Mouse (Mus musculus): Measurements from ENCODE around the gene Olfr1122. TPM values are rescaled to one million over a fixed set of nuclear protein-coding genes. Genes with fewer than 3 reads are reported as not detected.
"Not testable (repeated sequence)": the region's sequence is repeated elsewhere in the genome, so short reads cannot be mapped to it uniquely, and the experiment has no call there.

Olfr1122 gene
- polyA plus RNA-seq (2014; fragmentation: Nextera tagmentation; extraction: Ambion mirVana), result not detected in 2 replicates

DNA sequence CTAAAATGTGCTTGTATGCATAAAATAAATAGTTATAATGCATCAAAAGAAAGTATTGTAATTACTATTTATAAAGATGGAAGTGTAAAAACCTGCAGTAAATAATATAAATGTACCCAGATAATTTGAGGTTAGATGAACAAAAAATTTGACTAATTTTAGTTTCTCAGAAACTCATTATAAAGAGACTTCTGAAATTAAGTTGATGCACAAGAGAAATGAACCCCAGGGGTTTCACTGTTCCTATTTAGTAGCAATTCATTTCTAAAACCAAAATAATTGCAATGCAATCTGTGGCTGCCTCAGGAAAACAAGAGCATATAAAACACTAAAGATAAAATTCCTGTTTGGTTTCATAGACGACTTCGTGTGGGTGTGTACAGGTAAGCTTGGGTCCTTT, at the start of gene Olfr1122:
TSS of gene Olfr1122 (plus strand) at position 301 of the 400 bp plus-strand sequence.
- Histone ChIP-seq H3K4me2 (replicated peaks; ENCODE audit: low read depth, low read length) (no peak within 1 kb of the TSS), H3K27ac (ENCODE audit: low read depth, low read length) (no peak within 1 kb of the TSS), H3K36me3 (ENCODE audit: control insufficient read depth, insufficient read depth, low read length) (no peaks in the 10 kb centered on the region), H3K9ac (ENCODE audit: low read depth, low read length) (no peak within 1 kb of the TSS), H3K4me3 (ENCODE audit: low read depth, low read length) (no peak within 1 kb of the TSS), H3K27me3 (ENCODE audit: control insufficient read depth, insufficient read depth, low read length) (no peaks in the 10 kb centered on the region), H3K9me3 (ENCODE audit: control insufficient read depth, low read length) (no peaks in the 10 kb centered on the region), H3K4me1 (replicated peaks; ENCODE audit: control insufficient read depth, insufficient read depth, low read length) (no peaks in the 10 kb centered on the region)
- DNase-seq (ENCODE audit: low spot score), result no peak
- no peak for ATAC-seq (ENCODE audit: low FRiP score)
- WGBS, result 92% methylated on average over 2 of the region's 2 CpGs

DNA sequence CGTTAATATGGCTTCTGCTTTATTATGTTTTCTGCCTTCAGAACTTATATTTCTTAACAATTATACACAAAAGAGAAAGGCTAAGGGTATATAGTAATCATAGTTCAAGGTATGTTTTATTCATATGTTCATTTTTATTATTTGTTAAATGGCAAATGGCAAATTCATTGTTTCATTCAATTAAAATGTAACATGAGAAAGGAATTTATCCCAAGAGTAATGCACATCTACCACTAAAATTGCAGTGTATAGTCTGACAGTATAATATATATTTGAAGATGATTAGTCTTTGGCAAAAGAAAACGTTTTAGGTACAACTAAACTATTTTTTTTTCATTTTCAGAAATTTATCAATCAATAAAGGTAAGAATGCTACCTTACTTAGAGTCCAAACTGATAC, 31.1 kb upstream of the Olfr1122 start, which contains the start of gene Olfr1120:
TSS of gene Olfr1120 (plus strand) at position 301 of the 400 bp plus-strand sequence.
- H3K4me3 ChIP-seq (ENCODE audit: low read depth, low read length), result no peak within 1 kb of the TSS
- 76% methylated on average over 2 of the region's 2 CpGs for WGBS
- H3K27ac ChIP-seq (ENCODE audit: low read depth, low read length), result no peak within 1 kb of the TSS
- H3K4me1 ChIP-seq (replicated peaks; ENCODE audit: control insufficient read depth, insufficient read depth, low read length), result no peaks in the 10 kb centered on the region
- no peak for DNase-seq (ENCODE audit: low spot score)
- no peak within 1 kb of the TSS for H3K4me2 ChIP-seq (replicated peaks; ENCODE audit: low read depth, low read length)
- H3K27me3 ChIP-seq (ENCODE audit: control insufficient read depth, insufficient read depth, low read length), result no peaks in the 10 kb centered on the region
- no peaks in the 10 kb centered on the region for H3K9me3 ChIP-seq (ENCODE audit: control insufficient read depth, low read length)
- no peaks in the 10 kb centered on the region for H3K36me3 ChIP-seq (ENCODE audit: control insufficient read depth, insufficient read depth, low read length)
- ATAC-seq (ENCODE audit: low FRiP score), result no peak
- no peak within 1 kb of the TSS for H3K9ac ChIP-seq (ENCODE audit: low read depth, low read length)

DNA sequence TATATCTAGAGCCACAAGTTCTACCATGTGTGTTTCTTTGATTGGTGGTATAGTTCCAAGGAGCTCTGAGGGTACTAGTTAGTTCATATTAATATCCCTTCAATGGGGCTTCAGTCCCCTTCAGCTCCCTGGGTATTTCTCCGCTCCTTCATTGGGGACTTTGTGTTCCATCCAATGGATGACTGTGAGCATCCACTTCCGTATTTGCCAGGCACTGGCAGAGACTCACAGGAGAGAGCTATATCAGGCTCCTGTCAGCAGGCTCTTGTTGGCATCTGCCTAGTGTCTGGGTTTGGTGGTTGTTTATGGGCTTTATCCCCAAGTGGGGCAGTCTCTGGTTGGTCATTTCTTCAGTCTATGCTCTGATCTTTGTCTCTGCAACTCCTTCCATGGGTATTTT, 25.5 kb upstream of the Olfr1122 start:
- not testable (repeated sequence) for H3K4me3 ChIP-seq (ENCODE audit: low read depth, low read length); H3K4me1 ChIP-seq (replicated peaks; ENCODE audit: control insufficient read depth, insufficient read depth, low read length); ATAC-seq (ENCODE audit: low FRiP score); H3K4me2 ChIP-seq (replicated peaks; ENCODE audit: low read depth, low read length); H3K27me3 ChIP-seq (ENCODE audit: control insufficient read depth, insufficient read depth, low read length); H3K9ac ChIP-seq (ENCODE audit: low read depth, low read length); H3K27ac ChIP-seq (ENCODE audit: low read depth, low read length); DNase-seq (ENCODE audit: low spot score); H3K9me3 ChIP-seq (ENCODE audit: control insufficient read depth, low read length); H3K36me3 ChIP-seq (ENCODE audit: control insufficient read depth, insufficient read depth, low read length)
- 96% methylated on average over 2 of the region's 2 CpGs for WGBS

DNA sequence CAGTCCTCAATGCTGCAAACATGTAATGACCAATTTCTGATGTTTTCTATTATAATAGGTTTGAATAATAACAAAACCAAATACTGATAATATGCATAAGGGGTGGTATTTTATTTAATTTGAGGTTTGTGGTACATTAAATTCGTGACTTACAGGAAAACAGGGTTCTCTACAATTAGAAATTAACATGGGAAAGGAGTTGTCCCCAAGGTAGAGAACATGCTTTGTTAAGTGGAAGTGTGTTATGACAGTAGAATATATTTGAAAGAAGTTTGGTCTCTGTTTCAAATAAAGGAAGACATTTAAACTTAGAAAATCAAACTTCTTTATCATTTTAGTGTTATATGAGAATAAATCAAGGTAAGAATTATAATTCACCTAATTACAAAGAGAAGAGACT, 16.1 kb upstream of the Olfr1122 start, which contains the start of gene Olfr1121:
TSS of gene Olfr1121 (plus strand) at position 301 of the 400 bp plus-strand sequence.
- Histone ChIP-seq H3K4me3 (ENCODE audit: low read depth, low read length) (no peak within 1 kb of the TSS), H3K36me3 (ENCODE audit: control insufficient read depth, insufficient read depth, low read length) (no peaks in the 10 kb centered on the region), H3K4me2 (replicated peaks; ENCODE audit: low read depth, low read length) (no peak within 1 kb of the TSS), H3K27me3 (ENCODE audit: control insufficient read depth, insufficient read depth, low read length) (no peaks in the 10 kb centered on the region), H3K27ac (ENCODE audit: low read depth, low read length) (no peak within 1 kb of the TSS), H3K9me3 (ENCODE audit: control insufficient read depth, low read length) (no peaks in the 10 kb centered on the region), H3K9ac (ENCODE audit: low read depth, low read length) (no peak within 1 kb of the TSS), H3K4me1 (replicated peaks; ENCODE audit: control insufficient read depth, insufficient read depth, low read length) (no peaks in the 10 kb centered on the region)
- DNase-seq (ENCODE audit: low spot score), result no peak
- 46% methylated on average over 1 of the region's 1 CpGs for WGBS
- no peak for ATAC-seq (ENCODE audit: low FRiP score)

DNA sequence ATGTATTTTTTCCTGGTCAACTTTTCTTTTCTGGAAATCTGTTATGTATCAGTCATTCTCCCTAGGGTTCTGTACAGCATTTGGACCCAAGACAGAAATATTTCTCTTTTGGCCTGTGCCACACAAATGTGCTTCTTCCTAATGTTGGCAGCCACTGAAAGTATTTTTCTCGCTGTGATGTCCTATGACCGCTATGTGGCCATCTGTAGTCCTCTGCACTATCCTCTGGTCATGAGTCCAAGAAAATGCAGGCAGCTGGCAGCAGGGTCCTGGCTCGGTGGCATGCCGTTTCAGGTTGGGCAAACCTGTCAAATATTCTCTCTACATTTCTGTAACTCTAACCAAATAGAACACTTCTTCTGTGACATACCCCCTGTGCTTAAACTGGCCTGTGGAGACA, 13.9 kb upstream of the Olfr1122 start:
- DNase-seq (ENCODE audit: low spot score) (no peak), ATAC-seq (ENCODE audit: low FRiP score) (no peak)
- WGBS, result 86% methylated on average over 4 of the region's 4 CpGs
- H3K4me1 ChIP-seq (replicated peaks; ENCODE audit: control insufficient read depth, insufficient read depth, low read length), result no peaks in the 10 kb centered on the region
- H3K9me3 ChIP-seq (ENCODE audit: control insufficient read depth, low read length), result no peaks in the 10 kb centered on the region
- no peak overlapping the region for H3K9ac ChIP-seq (ENCODE audit: low read depth, low read length)
- H3K4me2 ChIP-seq (replicated peaks; ENCODE audit: low read depth, low read length), result no peak overlapping the region
- no peak overlapping the region for H3K27ac ChIP-seq (ENCODE audit: low read depth, low read length)
- H3K27me3 ChIP-seq (ENCODE audit: control insufficient read depth, insufficient read depth, low read length), result no peaks in the 10 kb centered on the region
- no peak overlapping the region for H3K4me3 ChIP-seq (ENCODE audit: low read depth, low read length)
- H3K36me3 ChIP-seq (ENCODE audit: control insufficient read depth, insufficient read depth, low read length), result no peaks in the 10 kb centered on the region

DNA sequence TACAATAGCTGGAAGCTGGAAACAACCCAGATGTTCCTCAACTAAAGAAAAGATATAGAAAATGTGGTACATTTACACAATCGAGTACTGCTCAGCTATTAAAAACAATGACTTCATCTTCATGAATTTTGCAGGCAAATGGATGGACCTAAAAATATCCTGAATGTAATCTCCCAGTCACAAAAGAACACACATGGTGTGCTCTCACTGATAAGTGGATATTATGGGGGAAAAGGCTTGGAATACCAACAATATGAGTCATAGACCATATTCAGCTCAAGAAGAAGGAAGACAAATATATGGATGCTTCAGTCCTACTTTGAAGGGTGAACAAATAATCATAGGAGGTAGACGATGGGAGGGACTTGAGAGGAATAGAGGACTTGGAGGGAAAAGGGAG, 1.7 kb upstream of the Olfr1122 start:
- H3K4me3 ChIP-seq (ENCODE audit: low read depth, low read length), result no peak overlapping the region
- no peak for ATAC-seq (ENCODE audit: low FRiP score)
- 83% methylated on average over 2 of the region's 2 CpGs for WGBS

DNA sequence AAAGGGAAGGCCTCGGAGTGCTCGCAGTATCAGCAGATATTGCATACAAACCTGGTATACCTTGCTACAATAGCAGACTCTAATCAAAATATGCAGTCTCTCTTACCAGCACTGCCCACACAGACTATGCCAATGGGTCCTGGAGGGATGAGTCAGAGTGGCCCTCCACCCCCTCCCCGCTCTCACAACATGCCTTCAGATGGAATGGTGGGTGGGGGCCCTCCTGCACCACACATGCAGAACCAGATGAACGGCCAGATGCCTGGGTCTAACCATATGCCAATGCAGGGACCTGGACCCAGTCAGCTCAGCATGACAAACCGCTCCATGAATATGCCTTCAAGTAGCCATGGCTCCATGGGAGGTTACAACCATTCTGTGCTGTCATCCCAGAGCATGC, 8.0 kb downstream of the Olfr1122 start:
- peak; percentile 47; the same call in 1 of the 2 replicates for ATAC-seq (ENCODE audit: low FRiP score)
- H3K27ac ChIP-seq (ENCODE audit: low read depth, low read length); H3K4me3 ChIP-seq (ENCODE audit: low read depth, low read length); H3K36me3 ChIP-seq (ENCODE audit: control insufficient read depth, insufficient read depth, low read length); H3K9me3 ChIP-seq (ENCODE audit: control insufficient read depth, low read length); H3K27me3 ChIP-seq (ENCODE audit: control insufficient read depth, insufficient read depth, low read length); DNase-seq (ENCODE audit: low spot score); H3K9ac ChIP-seq (ENCODE audit: low read depth, low read length); H3K4me1 ChIP-seq (replicated peaks; ENCODE audit: control insufficient read depth, insufficient read depth, low read length); H3K4me2 ChIP-seq (replicated peaks; ENCODE audit: low read depth, low read length): not testable (repeated sequence)
- WGBS, result 92% methylated on average over 5 of the region's 5 CpGs

More for the DNA sequence above, 1.7 kb upstream of the Olfr1122 start:
- H3K36me3 ChIP-seq (ENCODE audit: control insufficient read depth, insufficient read depth, low read length), result no peaks in the 10 kb centered on the region
- H3K9ac ChIP-seq (ENCODE audit: low read depth, low read length), result no peak overlapping the region
- H3K27me3 ChIP-seq (ENCODE audit: control insufficient read depth, insufficient read depth, low read length), result no peaks in the 10 kb centered on the region
- no peak overlapping the region for H3K27ac ChIP-seq (ENCODE audit: low read depth, low read length)
- H3K4me1 ChIP-seq (replicated peaks; ENCODE audit: control insufficient read depth, insufficient read depth, low read length), result no peaks in the 10 kb centered on the region
- H3K4me2 ChIP-seq (replicated peaks; ENCODE audit: low read depth, low read length), result no peak overlapping the region
- H3K9me3 ChIP-seq (ENCODE audit: control insufficient read depth, low read length), result no peaks in the 10 kb centered on the region
- no peak for DNase-seq (ENCODE audit: low spot score)

DNA sequence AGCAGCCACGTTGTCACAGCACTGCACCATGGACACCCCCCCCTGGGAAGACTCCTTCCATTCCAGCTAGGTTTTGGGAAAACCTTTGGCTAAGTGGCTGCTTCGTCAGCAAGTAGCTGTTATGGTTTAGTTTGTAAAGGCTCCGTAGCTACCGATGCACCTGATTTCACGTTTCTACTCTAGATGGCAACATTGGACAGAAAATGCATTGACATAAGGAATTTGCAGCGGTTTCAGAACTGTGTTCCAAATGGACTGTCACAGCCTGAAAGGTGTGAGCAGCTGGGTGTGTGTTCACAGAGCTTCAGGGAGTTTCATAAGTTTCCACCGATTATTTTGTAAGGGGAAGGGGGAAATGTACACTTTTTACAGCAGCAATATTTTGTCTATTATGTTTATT, 9.0 kb downstream of the Olfr1122 start:
- H3K36me3 ChIP-seq (ENCODE audit: control insufficient read depth, insufficient read depth, low read length); H3K4me1 ChIP-seq (replicated peaks; ENCODE audit: control insufficient read depth, insufficient read depth, low read length); H3K27me3 ChIP-seq (ENCODE audit: control insufficient read depth, insufficient read depth, low read length); DNase-seq (ENCODE audit: low spot score); H3K27ac ChIP-seq (ENCODE audit: low read depth, low read length); H3K9ac ChIP-seq (ENCODE audit: low read depth, low read length); H3K4me2 ChIP-seq (replicated peaks; ENCODE audit: low read depth, low read length); H3K4me3 ChIP-seq (ENCODE audit: low read depth, low read length); H3K9me3 ChIP-seq (ENCODE audit: control insufficient read depth, low read length); ATAC-seq (ENCODE audit: low FRiP score): not testable (repeated sequence)
- 88% methylated on average over 7 of the region's 7 CpGs for WGBS

DNA sequence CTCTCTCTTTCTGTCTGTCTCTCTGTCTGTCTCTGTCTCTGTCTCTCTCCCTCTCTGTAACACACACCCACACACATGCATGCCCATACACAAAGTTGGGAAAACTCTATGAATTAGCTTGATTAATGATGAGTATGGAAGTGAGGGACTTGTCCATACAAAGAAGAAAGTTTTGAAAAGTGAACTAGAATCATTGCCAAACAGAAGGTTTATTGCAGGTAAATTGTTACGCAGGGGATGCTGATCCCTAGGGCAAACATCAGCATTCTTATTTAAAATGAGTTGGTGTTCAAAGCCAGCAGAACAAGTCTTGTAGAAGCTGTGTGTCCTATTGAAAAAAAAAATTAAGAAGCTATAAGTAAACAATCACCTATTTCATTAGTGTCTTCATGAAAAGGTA, 30.7 kb downstream of the Olfr1122 start, which contains the start of gene Olfr1123:
TSS of gene Olfr1123 (plus strand) at position 301 of the 400 bp plus-strand sequence.
- no peaks in the 10 kb centered on the region for H3K4me1 ChIP-seq (replicated peaks; ENCODE audit: control insufficient read depth, insufficient read depth, low read length)
- DNase-seq (ENCODE audit: low spot score) (no peak), ATAC-seq (ENCODE audit: low FRiP score) (no peak)
- no peak within 1 kb of the TSS for H3K27ac ChIP-seq (ENCODE audit: low read depth, low read length)
- H3K36me3 ChIP-seq (ENCODE audit: control insufficient read depth, insufficient read depth, low read length), result no peaks in the 10 kb centered on the region
- no peak within 1 kb of the TSS for H3K4me3 ChIP-seq (ENCODE audit: low read depth, low read length)
- WGBS, result 86% methylated on average over 1 of the region's 1 CpGs
- no peak within 1 kb of the TSS for H3K4me2 ChIP-seq (replicated peaks; ENCODE audit: low read depth, low read length)
- no peaks in the 10 kb centered on the region for H3K27me3 ChIP-seq (ENCODE audit: control insufficient read depth, insufficient read depth, low read length)
- no peaks in the 10 kb centered on the region for H3K9me3 ChIP-seq (ENCODE audit: control insufficient read depth, low read length)
- H3K9ac ChIP-seq (ENCODE audit: low read depth, low read length), result no peak within 1 kb of the TSS
